Mouse (Mus musculus) layer of hippocampus, adult 2 months (tissue): ENCODE data around the gene 1520401A03Rik. TPM values are rescaled to one million over a fixed set of nuclear protein-coding genes. Genes with fewer than 3 reads are reported as not detected.

Experiments used
- DNase-seq, 2 experiments: peaks; one replicate each; pipeline ENCODE4 v3.0.0; 2022; ENCODE audit warnings: low spot score in 2 of 2
- H3K27ac ChIP-seq: fragments of 200-600 bp; 2 replicates; pipeline ENCODE4 v1.8.1; 2022
- H3K4me3 ChIP-seq: fragments of 200-600 bp; 2 replicates; pipeline ENCODE4 v1.8.1; 2022; ENCODE audit warnings: mild to moderate bottlenecking
- CTCF ChIP-seq: fragments of 200-600 bp; conservative IDR thresholded peaks from 2 replicates; pipeline ENCODE4 v1.8.1; 2022; ENCODE audit warnings: antibody characterized with exemption, mild to moderate bottlenecking, moderate library complexity
- total RNA-seq, 2 experiments: library from RNA; stranded (reverse); gene quantifications; 2 replicates each; pipeline ENCODE4 v1.2.3; 2021

1520401A03Rik gene
- total RNA-seq, 2 experiments from 2014 or later = 0.25 to 0.64 TPM

DNA sequence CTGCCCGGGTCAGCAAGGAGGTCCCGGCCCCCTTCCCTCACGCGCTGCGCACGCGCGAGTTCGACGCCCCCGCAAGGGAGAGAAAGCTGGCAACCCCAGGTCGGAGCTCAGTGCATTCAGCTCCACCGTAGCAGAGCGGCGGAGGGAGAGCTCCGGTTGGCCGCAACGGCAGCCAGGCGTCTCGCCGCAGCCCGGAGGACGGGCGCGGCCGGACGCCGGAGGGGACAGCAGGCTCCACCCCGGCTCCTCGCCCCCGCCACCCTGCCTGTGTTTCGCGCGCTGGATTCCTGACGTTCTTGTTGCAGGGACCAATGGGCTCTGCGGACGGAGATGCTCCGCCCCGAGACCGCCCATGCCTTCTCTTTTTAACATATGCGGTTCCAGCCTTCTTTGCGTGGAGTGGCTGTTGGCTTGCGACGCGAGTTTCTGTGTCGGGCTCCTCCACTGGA, 17.6 kb upstream of the 1520401A03Rik start:
- Histone ChIP-seq H3K27ac (peak overlapping the region; percentile 97), H3K4me3 (peak overlapping the region; percentile 81)
- no peak for TF ChIP-seq CTCF
- peak; percentile 91 to 94 for DNase-seq

DNA sequence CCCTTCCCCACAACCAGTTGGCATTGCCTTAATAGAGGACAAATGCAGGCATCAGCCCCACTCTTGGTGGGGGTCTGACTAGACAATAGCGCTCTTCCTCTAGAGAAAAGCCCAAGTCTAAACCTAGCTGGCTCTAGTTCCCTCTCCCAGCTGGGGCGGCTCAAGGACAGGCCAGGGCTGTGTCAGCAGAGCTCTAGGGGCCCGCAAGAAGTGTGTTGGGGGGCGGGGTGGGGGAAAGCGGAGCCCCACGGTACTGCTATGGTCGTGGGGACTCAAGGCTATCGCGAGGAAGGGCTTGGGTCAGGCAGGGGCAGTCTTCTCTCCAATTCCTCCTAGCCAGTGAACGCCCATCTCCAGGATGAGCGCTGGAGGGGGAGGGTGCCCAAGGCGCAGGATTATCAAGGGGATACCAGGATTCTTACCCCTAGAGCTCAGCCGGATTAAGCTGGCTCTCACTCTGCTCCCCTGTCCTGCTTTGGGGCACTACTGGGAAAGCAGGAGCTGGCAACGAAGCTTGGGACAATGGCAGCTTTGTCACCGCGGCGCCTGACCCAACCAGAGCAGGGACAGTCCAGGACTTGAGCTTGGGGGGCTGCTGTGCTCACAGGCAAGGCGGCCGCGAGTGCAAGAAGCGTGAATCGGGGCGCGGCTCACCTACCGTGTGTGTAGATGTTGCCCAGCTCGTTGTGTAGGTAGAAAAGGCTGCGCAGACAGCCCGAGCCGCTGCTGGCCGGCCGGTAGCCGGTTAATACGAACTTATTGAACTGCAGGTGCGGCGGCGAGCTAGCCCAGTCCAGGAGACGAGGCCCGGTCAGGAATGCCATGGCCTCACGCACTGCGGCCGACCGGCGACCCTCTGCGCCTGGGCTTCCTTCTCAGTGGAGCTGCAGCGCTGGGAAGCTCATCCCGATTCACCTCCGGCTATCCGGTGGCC, 16.9 kb upstream of the 1520401A03Rik start:
- TF ChIP-seq CTCF = no peak
- H3K4me3 ChIP-seq = peak overlapping the region; percentile 81
- DNase-seq = peak in 1 of 2 experiments; percentile 37
- peak overlapping the region; percentile 97 for H3K27ac ChIP-seq

DNA sequence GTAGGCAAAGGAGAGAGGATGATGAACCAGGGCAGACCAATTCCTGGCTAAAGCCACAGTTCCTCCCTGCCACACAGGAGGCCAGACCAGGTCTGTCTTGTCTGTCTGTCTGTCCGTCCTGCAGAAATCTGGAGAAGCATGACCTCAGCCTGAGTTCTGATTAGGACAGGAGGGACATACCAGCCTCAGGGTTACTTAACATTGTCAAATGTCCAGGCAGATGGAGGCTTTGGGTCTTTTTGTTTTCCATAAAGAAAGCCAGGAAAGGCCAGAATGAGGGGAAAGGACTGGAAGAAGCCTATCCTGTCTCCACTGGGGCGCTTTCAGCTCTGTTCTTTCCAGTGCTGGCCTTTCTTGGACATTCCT, 16.2 kb upstream of the 1520401A03Rik start:
- H3K27ac ChIP-seq = peak overlapping the region; percentile 97

DNA sequence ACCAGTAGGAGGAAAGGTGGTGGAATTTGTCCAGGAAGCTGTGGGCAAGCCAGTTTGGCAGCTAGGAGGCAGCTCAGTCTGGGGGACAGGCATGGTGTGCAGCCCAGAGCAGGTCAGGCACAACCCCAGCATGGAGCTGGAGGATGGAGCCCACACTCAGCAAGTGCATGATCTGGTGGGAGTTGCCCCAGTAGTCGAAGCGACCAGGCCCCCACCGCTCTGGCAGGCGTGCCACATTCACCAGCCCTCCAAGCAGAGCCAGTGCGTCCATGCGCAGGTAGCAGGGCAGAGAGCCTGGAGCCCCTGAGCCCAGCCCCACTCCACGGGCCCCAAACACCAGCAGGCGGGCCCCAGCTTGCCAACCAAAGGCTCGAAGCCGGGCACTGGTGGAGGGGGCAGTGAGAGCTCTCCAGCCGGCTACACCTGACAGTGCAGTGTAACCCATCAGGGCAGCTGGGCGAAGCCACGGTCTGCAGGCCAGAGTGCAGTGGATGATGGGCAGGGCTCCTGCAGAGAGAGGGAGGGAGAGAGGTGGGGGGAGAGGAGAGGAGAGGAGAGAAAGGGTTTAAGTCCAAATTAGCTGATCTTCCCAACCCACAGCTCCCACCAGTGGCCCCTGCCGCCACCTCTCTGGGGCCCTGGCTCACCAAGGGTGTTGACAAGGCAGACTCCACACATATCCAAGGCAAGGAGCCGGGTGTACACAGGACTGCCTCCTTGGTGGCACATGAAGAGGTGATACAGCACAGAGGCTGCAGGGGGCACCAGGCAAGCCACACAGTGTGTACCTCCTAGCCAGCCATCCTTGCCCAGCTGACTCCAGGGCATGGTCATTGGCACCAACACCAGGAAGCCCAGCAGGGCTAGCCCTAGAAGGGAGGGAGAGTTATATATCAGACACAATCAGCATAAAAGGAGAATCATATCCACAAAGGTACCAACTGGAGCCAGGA, 15.2 kb upstream of the 1520401A03Rik start:
- Histone ChIP-seq H3K4me3 (peak overlapping the region; percentile 1; the same call in 1 of the 2 replicates), H3K27ac (0 out of 2 replicates have a peak overlapping the region, but pooled peaks have one; percentile 97)
- no peak for DNase-seq
- peak; percentile 62 for TF ChIP-seq CTCF

More for the DNA sequence above, 16.2 kb upstream of the 1520401A03Rik start:
- no peak for DNase-seq
- H3K4me3 ChIP-seq = peak overlapping the region; percentile 81
- TF ChIP-seq CTCF = no peak

DNA sequence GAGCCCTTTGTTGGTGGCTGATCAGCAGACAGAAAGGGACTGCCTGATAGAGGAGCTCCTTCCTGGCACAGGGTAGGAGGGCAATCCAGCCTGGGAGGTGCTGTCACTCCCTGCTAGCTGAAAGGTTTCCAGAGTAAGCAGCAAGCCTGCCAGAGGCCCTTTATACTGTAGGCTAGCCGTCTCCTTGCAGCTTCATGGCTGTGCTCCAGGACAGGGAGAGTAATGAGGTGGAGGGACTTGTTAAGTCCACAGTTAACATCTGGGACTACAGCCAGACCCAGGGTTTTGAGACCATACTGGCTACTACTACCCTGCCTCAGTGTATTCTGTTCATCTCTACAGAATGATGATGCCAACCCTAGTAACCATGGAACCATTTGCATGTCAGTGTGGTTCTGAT, 11.8 kb upstream of the 1520401A03Rik start:
- Histone ChIP-seq H3K27ac (no peak overlapping the region), H3K4me3 (no peak overlapping the region)
- no peak for TF ChIP-seq CTCF
- DNase-seq = no peak

DNA sequence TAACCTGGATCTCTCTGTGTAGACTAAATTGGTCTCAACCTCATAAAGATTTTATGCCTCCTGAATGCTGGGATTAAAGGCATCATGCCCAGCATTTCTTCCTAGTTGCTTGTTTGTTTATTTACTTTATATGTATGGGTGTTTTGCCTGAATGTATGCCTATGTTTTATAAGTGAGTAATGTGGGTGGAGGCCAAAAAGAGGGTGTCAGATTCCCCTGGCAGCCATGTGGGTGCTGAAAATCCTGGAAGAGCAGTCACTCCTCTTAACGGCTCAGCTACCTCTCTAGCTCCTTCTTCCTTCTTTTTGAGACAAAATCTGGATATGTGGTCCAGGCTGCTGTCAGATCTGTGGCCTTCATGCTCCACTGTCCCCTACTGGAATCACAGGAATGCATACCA, 7.9 kb upstream of the 1520401A03Rik start:
- Histone ChIP-seq H3K4me3 (no peak overlapping the region), H3K27ac (no peak overlapping the region)
- DNase-seq = no peak
- no peak for TF ChIP-seq CTCF

DNA sequence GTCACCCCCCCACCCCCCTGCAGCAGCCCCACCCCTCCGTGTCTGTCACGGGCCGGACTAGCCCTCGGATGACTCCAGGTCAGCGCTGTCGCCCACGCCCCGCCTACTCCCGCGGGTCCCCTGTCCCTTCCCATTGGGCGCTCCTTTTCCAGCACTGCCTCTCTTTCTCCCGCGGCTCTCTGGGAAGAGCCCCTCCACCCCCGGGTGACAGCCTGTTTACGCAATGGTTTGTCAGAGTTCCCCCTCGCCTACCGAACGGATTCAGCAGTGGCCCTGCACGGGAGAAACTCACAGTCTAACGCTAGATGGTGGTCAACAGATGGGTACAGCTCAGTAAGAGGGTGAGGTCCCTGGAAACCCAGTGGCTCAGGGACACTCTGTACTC, 4.2 kb upstream of the 1520401A03Rik start:
- peak; percentile 33; the same call in 1 of the 2 replicates for TF ChIP-seq CTCF
- DNase-seq = peak; percentile 36 to 60
- peak overlapping the region; percentile 81; the same call in 1 of the 2 replicates for H3K27ac ChIP-seq

DNA sequence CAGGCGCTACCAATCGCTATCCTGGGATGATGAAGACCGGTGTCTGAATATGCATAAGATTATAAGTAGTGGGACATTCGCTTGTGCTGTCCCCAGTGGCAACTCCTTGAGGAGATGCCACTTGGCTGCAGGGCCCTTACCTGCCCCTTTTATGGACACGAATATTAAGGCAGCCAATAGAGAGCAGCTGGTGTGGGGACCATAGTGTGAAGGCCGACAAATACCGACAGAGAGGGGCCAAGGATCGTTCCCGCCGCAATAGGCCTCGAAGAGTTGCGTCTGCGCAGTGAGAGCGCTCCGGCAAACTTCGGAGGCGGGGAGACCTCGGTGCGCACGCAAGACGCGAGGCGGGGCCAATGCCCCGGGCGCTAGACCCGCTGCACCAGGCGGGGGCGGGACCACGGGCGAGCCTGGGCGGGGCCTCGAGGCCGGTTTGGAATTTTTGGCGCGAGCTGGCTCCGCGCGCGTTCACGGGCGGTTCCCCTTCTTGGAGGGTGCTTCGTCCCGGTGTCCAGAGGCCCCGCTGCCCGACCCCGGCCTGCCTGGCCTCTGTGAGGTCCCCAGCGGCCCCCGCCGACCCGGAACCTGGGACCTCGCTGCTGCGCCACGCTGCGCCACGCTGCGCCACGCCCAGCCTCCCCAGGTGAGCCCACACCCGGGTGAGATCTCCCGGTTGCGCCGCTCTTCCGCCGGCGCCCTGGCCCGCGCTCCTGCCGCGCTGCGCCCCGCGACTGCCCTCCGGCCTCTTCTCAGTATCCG, 3.6 kb upstream of the 1520401A03Rik start, which contains the start of gene Pkmyt1:
Gene Pkmyt1, plus strand, starts transcription at position 338 of the 759 bp plus-strand sequence.
- peak within 1 kb of the TSS; percentile 81 for H3K27ac ChIP-seq
- peak; percentile 23 for TF ChIP-seq CTCF
- peak; percentile 94 for DNase-seq

More for the DNA sequence above, 4.2 kb upstream of the 1520401A03Rik start:
- peak overlapping the region; percentile 79 for H3K4me3 ChIP-seq

GRCm38 (mm10) chr17:23725477-23725876, 2.9 kb upstream of the 1520401A03Rik start:
- TF ChIP-seq CTCF = no peak
- DNase-seq = no peak
- peak overlapping the region; percentile 65 for H3K27ac ChIP-seq
- H3K4me3 ChIP-seq = peak overlapping the region; percentile 79; the same call in 1 of the 2 replicates

More for the DNA sequence above, 3.6 kb upstream of the 1520401A03Rik start, which contains the start of gene Pkmyt1:
- peak within 1 kb of the TSS; percentile 79 for H3K4me3 ChIP-seq

- H3K4me3 ChIP-seq = no peak overlapping the region
- no peak for DNase-seq
- no peak for TF ChIP-seq CTCF
- no peak overlapping the region for H3K27ac ChIP-seq
Observed at GRCm38 (mm10) chr17:23721886-23722285, 697 bp downstream of the 1520401A03Rik start.

- Histone ChIP-seq H3K4me3 (no peak overlapping the region), H3K27ac (no peak overlapping the region)
- no peak for TF ChIP-seq CTCF
- no peak for DNase-seq
Observed at GRCm38 (mm10) chr17:23719455-23719854, 3.1 kb downstream of the 1520401A03Rik start.

- Histone ChIP-seq H3K4me3 (no peak overlapping the region), H3K27ac (no peak overlapping the region)
- no peak for DNase-seq
- no peak for TF ChIP-seq CTCF
Observed at GRCm38 (mm10) chr17:23717003-23717402, 5.6 kb downstream of the 1520401A03Rik start.
